Mouse (Mus musculus) brain, embryonic 14.5 days (tissue): ENCODE measurements around the gene Mdga1. TPM values are rescaled to one million over a fixed set of nuclear protein-coding genes. Genes with fewer than 3 reads are reported as not detected.
A peak's percentile ranks its signal among the peaks of the same experiment; 100 is the strongest.

Source experiments
- DNase-seq: peaks from one replicate; pipeline ENCODE4 v3.0.0-alpha.2; 2011; ENCODE audit warnings: low read depth
- CTCF ChIP-seq: fragments of 200-500 bp; IDR thresholded peaks from 2 replicates; pipeline ENCODE4 v1.5.1; 2012; ENCODE audit warnings: inconsistent platforms, mild to moderate bottlenecking, moderate library complexity, borderline replicate concordance; ENCODE audit not compliant: insufficient read depth, insufficient read length; ENCODE audit errors: extremely low read depth
- POLR2A ChIP-seq: fragments of 200-500 bp; IDR thresholded peaks from 2 replicates; pipeline ENCODE4 v1.6.1; 2012; ENCODE audit warnings: mild to moderate bottlenecking, inconsistent platforms, borderline replicate concordance; ENCODE audit not compliant: poor library complexity, insufficient read depth, insufficient read length, severe bottlenecking; ENCODE audit errors: extremely low read depth
- polyA plus RNA-seq: library from polyadenylated mRNA; depleted of rRNA; stranded (reverse); fragments of >200 nt; gene quantifications from 2 replicates; pipeline ENCODE4 v1.2.3, GENCODE M21; 2012

The Mdga1 gene
- polyA plus RNA-seq, 1 experiment, result 58.9 TPM

- DNase-seq, result no peak
- TF ChIP-seq CTCF, result no peak
- TF ChIP-seq POLR2A, result no peak
Observed at GRCm38 (mm10) chr17:29994459-29994858, 24.6 kb upstream of the Mdga1 start.

DNA sequence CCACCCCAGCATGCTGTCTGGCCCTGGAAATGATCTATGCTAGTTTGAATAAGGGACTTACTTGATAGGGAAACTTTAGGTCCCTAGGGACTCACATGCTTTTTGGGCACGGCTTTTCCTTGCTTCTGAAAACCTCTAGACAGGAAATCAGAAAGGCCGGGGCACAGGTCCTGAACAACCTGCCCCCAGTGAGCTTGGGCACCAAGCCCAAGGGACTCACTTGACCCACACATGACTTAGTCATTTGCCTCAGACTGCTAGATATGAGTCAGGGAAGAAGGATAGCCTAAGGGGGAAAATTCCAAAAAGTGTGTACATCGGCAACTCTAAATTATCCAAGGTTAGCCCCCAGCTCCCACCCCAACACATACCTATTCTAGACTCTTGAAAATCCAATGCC, 24.1 kb upstream of the Mdga1 start:
- DNase-seq, result no peak

GRCm38 (mm10) chr17:29993488-29993887, 23.6 kb upstream of the Mdga1 start:
- TF ChIP-seq CTCF (no peak), POLR2A (no peak)
- DNase-seq, result peak; percentile 86

More for the DNA sequence above, 24.1 kb upstream of the Mdga1 start:
- TF ChIP-seq POLR2A, result no peak
- TF ChIP-seq CTCF, result no peak

DNA sequence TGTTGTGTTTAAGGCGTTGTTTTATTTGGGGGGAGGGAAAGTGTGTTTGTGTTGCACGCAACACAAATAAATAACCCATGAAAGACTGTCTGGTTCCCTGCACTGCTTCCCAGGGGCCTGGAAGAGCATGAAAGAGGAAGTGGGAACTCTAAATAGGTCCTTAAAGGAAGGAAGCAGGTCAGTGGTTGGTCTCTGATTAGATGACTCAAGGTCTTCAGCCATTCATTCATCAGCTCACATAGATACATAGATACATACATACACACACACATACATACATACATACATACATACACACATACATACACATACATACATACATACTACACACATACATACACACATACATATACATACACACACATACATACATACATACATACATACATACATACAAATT, 21.0 kb upstream of the Mdga1 start:
- DNase-seq, result no peak
- TF ChIP-seq POLR2A (no peak), CTCF (no peak)

GRCm38 (mm10) chr17:29990136-29990535, 20.2 kb upstream of the Mdga1 start:
- TF ChIP-seq POLR2A (no peak), CTCF (no peak)
- no peak for DNase-seq

- TF ChIP-seq POLR2A, result no peak
- no peak for TF ChIP-seq CTCF
Observed at GRCm38 (mm10) chr17:29989653-29990052, 19.8 kb upstream of the Mdga1 start.

DNA sequence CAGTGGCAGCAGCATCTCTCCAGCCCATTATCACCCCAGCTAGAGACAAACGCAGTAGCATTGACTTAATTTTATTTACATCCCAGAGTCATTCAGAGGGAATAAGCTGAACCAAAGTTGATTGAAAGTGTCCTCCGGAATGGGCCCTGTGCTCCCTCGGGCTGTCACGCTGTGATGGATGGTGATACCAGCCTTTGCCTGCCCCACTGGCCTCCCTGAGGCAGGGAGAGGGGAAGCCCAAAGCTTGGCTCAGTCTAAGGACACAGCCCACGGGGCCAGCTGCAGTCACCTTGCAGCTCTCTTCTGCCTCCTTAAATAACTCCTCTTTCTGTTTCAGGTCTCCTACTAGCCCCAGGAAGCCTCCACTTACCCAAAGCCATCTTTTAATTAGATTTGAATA, 18.3 kb upstream of the Mdga1 start:
- DNase-seq, result no peak
- TF ChIP-seq CTCF (no peak), POLR2A (no peak)

More at GRCm38 (mm10) chr17:29989653-29990052, 19.8 kb upstream of the Mdga1 start:
- no peak for DNase-seq

DNA sequence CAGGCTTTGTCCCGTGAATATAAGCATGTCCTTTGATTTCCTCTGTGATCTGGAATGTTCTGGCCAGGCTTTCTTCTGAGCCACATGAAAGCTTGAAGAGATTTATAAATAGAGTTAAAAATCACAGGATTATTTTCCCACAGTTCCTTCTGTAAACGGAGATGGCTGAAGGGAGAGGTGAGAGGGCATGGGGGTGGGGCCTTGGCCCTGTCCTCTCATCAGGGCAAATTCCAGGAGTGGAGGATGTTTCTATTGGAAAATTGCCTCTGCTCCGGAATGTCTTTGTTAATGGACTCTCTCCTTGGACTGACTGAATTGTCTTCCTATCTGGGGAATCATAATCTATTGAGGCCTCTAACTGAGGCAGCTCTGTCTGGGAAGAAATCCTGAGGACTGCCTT, 15.6 kb upstream of the Mdga1 start:
- TF ChIP-seq CTCF (no peak), POLR2A (no peak)

DNA sequence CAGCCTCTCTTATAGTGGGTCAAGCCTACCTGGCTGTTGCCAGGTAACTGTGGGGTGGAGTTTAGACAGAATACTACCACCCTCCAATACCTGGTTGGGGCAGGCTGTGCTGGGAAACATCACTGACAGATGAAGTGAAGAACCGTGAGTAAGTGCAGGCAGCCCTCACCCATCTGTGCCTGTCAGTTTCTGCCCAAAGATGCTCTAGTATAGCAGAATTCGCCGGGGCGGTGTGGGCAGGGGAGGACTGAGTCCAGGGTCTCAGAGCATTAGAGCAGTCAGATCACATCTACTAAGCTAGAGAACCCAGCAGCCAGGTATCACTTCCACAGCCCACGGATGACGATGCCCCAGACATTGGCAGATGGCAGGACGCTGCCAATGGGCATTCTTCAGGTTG, 15.0 kb upstream of the Mdga1 start:
- no peak for TF ChIP-seq CTCF
- TF ChIP-seq POLR2A, result no peak
- DNase-seq, result no peak

More for the DNA sequence above, 15.6 kb upstream of the Mdga1 start:
- peak; percentile 36 for DNase-seq

DNA sequence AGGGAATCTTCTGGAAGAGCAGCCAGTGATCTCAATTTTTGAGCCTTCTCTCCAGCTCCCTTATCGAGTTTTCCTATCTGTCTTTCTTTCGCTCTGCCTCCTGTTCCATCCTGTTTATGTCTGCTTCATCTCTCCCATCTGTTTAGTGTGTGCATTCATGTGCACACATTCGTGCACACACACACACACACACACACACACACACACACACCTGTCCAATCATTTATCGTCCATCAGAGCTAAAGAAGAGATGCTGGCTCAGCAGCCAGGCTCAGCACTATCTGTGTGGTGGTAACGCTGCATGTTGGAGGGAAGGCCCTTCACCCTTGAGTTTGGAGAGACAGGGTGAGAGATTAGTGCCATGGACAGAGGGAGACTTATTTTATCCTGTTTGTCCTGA, 13.3 kb upstream of the Mdga1 start:
- DNase-seq, result no peak
- no peak for TF ChIP-seq POLR2A
- no peak for TF ChIP-seq CTCF

DNA sequence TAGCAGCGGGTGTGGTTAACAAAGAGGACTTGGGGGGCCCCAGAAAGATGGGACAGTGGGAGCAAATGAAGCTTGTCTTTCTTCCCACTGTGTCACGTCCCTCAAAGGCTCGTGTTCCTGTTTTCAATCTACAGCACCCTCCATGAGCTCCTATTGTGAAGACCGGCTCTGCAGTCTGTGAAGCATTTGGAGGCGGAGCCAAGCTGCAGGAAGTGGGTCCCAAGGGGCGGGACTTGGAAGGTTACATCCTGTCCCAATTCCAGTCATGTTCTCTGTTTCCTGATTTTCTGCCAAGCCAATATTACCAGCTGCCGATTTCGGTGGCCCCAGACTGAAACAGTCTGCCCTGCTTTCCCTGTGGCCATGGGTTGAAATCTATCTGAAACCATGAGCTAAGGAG, 11.7 kb upstream of the Mdga1 start:
- DNase-seq, result peak; percentile 33
- no peak for TF ChIP-seq POLR2A
- TF ChIP-seq CTCF, result no peak

DNA sequence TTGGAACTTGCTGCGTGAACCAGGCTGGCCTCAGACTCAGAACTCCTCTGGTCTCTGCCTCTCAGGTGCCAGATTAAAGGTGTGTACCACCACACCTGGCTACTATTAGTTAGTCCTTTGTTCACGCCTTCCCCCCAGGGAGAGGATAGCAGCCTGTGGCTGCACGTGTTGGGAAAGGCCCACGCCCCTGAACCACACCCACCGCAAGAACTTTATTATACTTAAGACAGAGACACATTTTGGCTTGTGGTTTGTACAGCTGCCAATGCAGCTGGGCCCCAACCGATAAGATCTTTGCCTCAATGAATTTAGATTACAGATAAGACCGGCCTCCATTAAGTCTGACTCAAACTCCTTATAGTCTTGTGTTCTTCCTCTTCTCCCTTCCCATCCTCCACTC, 10.0 kb upstream of the Mdga1 start:
- no peak for TF ChIP-seq CTCF
- no peak for TF ChIP-seq POLR2A
- no peak for DNase-seq

DNA sequence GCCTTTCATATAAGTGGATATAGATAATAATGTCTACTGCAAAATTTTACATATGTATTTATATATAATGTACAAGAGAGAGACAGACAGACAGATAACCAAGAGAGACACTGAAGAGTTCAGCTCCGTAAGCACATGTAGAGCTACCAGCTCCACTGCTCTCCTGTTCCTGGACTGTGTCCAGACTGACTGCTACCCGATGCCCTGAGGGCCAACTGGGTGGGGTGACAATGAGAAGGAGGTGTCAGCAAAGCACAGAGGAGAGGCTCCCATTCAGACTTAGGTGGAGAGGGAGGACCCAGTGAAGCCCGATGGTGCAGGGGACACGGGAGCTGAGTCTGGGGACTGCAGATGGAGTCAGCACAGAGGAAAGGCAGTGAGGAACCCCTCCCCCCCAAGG, 9.1 kb upstream of the Mdga1 start:
- TF ChIP-seq CTCF, result no peak
- no peak for TF ChIP-seq POLR2A
- no peak for DNase-seq

GRCm38 (mm10) chr17:29975731-29976130, 5.8 kb upstream of the Mdga1 start:
- peak; percentile 90 for DNase-seq
- peak; percentile 93 for TF ChIP-seq CTCF
- no peak for TF ChIP-seq POLR2A

DNA sequence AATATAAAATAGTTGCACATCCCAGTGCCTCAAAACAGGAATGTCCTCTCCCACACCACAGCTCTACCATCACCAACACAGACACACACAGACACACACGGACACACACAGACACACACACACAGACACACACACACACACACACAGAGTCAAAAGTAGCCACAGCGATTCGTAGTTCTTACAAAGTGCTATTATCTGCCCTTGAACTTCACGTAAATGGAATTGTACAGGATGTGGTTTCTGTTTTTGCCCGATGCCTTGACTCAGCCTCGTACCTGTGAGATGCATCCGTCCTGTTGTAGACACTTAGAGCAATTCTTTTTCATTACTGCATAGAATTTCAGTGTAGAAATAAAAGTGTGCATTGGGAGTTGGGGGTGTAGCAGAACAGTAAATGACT, 3.3 kb upstream of the Mdga1 start:
- TF ChIP-seq POLR2A (no peak), CTCF (no peak)
- no peak for DNase-seq
